Mouse (Mus musculus): ENCODE results near the gene Snx9.

Gene Snx9

GRCm38 (mm10) chr17:5841128-5841942, at the start of gene Snx9:
Gene Snx9, plus strand, starts transcription at chr17:5841329.
- DNase-seq = peak; percentile 80 to 92

- DNase-seq = no peak
Observed at GRCm38 (mm10) chr17:5792164-5792791, 48.9 kb upstream of the Snx9 start.

GRCm38 (mm10) chr17:5793593-5793992, 47.5 kb upstream of the Snx9 start:
- no peak for DNase-seq

- DNase-seq = peak; percentile 58 to 72
Observed at GRCm38 (mm10) chr17:5794276-5794675, 46.9 kb upstream of the Snx9 start.

- no peak for DNase-seq
Observed at GRCm38 (mm10) chr17:5795369-5795768, 45.8 kb upstream of the Snx9 start.

- DNase-seq = peak; percentile 85 to 88
Observed at GRCm38 (mm10) chr17:5795878-5796277, 45.3 kb upstream of the Snx9 start.

GRCm38 (mm10) chr17:5797124-5797760, 43.9 kb upstream of the Snx9 start:
- peak; percentile 75 to 83 for DNase-seq

GRCm38 (mm10) chr17:5798221-5798801, 42.8 kb upstream of the Snx9 start:
- DNase-seq = peak in 1 of 2 experiments; percentile 50

GRCm38 (mm10) chr17:5798900-5799299, 42.2 kb upstream of the Snx9 start:
- DNase-seq = no peak

- no peak for DNase-seq
Observed at GRCm38 (mm10) chr17:5799396-5800021, 41.6 kb upstream of the Snx9 start.

- DNase-seq = no peak
Observed at GRCm38 (mm10) chr17:5800254-5800653, 40.9 kb upstream of the Snx9 start.

- DNase-seq = no peak
Observed at GRCm38 (mm10) chr17:5800824-5801560, 40.1 kb upstream of the Snx9 start.

- DNase-seq = peak; percentile 73 to 80
Observed at GRCm38 (mm10) chr17:5801761-5802655, 39.1 kb upstream of the Snx9 start.

GRCm38 (mm10) chr17:5802656-5802955, 38.5 kb upstream of the Snx9 start:
- no peak for DNase-seq

GRCm38 (mm10) chr17:5803229-5804012, 37.7 kb upstream of the Snx9 start:
- DNase-seq = no peak

- DNase-seq = no peak
Observed at GRCm38 (mm10) chr17:5804370-5805150, 36.6 kb upstream of the Snx9 start.

- no peak for DNase-seq
Observed at GRCm38 (mm10) chr17:5805151-5805834, 35.8 kb upstream of the Snx9 start.

- peak; percentile 68 to 88 for DNase-seq
Observed at GRCm38 (mm10) chr17:5805935-5806334, 35.2 kb upstream of the Snx9 start.

GRCm38 (mm10) chr17:5806823-5807222, 34.3 kb upstream of the Snx9 start:
- no peak for DNase-seq

All from kidney, postnatal 25 days (tissue).